Mouse (Mus musculus) kidney, embryonic 14.5 days (tissue): ENCODE data around the gene Cnih2. TPM values are rescaled to one million over a fixed set of nuclear protein-coding genes. Genes with fewer than 3 reads are reported as not detected.

Experiments
- ATAC-seq: fragments of 200-750 bp; cut with Nextera tagmentation; 2 replicates; pipeline ENCODE4 v1.8.0; 2017; ENCODE audit warnings: moderate number of reproducible peaks, mild to moderate bottlenecking, moderate TSS enrichment, moderate library complexity; ENCODE audit not compliant: low FRiP score, low TSS enrichment
- H3K27ac ChIP-seq: fragments of 300-500 bp; sonication (generic); 2 replicates; pipeline ENCODE4 v1.5.1; 2014; ENCODE audit warnings: low read depth, mild to moderate bottlenecking, low read length, moderate library complexity, mixed read lengths
- H3K27me3 ChIP-seq: fragments of 300-500 bp; sonication (generic); 2 replicates; pipeline ENCODE4 v1.6.1; 2014; ENCODE audit warnings: mild to moderate bottlenecking, low read length; ENCODE audit not compliant: control insufficient read depth, insufficient read depth
- H3K36me3 ChIP-seq: fragments of 300-500 bp; sonication (generic); 2 replicates; pipeline ENCODE4 v1.6.1; 2014; ENCODE audit warnings: low read length, mixed read lengths; ENCODE audit not compliant: control insufficient read depth, insufficient read depth
- H3K4me1 ChIP-seq: fragments of 300-500 bp; sonication (generic); 2 replicates; pipeline ENCODE4 v1.6.1; 2014; ENCODE audit warnings: low read length, mixed read lengths; ENCODE audit not compliant: control insufficient read depth, insufficient read depth
- H3K4me2 ChIP-seq: fragments of 300-500 bp; sonication (generic); replicated peaks from 2 replicates; pipeline ENCODE4 v1.6.1; 2014; ENCODE audit warnings: low read depth, mild to moderate bottlenecking, low read length
- H3K4me3 ChIP-seq: fragments of 300-500 bp; sonication (generic); 2 replicates; pipeline ENCODE4 v1.5.1; 2014; ENCODE audit warnings: mild to moderate bottlenecking, low read length
- H3K9ac ChIP-seq: fragments of 300-500 bp; sonication (generic); 2 replicates; pipeline ENCODE4 v1.6.1; 2014; ENCODE audit warnings: low read depth, mild to moderate bottlenecking, low read length, moderate library complexity
- H3K9me3 ChIP-seq: fragments of 300-500 bp; sonication (generic); 2 replicates; pipeline ENCODE4 v1.6.1; 2016; ENCODE audit warnings: low read length; ENCODE audit not compliant: control insufficient read depth
- WGBS: fragments of 180-500 bp; shearing (Covaris S2); extraction: QIAGEN DNeasy Blood & Tissue Kit; methylation state at CpG from one replicate; pipeline ENCODE4 v1.1.7; 2014; 5-methylcytosine and 5-hydroxymethylcytosine counted together
- polyA plus RNA-seq: library from polyadenylated mRNA; unstranded; fragments of >200 nt; fragmentation: Nextera tagmentation; extraction: Ambion mirVana; gene quantifications from 2 replicates; pipeline ENCODE4 v1.2.1, GENCODE M21; 2014

Gene Cnih2
- polyA plus RNA-seq, 1 experiment from 2014 or later, result 23.1 TPM

DNA sequence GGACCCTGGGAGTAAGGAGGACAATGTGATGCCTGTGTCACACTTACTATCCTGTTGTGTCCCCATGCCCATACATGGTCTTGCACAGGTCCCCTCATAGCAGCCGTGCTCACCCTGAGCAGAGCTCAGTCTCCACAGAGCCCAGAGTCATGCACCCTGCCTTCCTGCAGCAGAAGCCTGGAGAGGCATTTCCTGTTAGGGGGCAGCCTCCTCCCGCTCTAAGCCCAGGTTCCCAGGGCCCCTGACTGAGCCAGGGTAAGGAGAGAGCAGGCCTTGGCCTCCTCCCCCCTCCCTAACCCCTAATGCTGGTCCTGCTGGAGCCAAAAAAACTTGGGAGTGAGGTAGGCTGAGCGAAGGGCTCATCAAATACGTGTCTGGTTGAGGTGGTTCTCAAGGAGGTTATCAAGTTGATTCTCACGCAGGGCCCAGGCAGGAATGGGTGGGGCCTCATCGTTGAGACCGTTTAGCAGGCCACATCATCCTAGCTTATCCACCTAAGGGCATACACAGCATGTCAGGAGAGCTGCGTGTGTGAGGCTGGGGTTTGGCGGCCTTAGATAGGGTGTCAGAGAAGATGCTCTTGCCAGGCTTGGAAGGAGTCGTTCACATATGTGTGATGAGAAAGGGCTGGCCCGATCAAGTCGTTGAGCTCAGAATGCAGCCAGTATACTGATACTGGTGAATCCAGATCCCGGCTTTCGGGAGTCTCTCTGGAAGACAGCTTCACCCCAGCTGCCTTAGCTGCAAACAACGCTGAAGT is 31.1 kb downstream of the Cnih2 start:
- WGBS, result 7% methylated on average over 15 of the region's 15 CpGs
- Histone ChIP-seq H3K4me2 (peak overlapping the region; percentile 52), H3K36me3 (no peaks in the 10 kb centered on the region), H3K27me3 (peaks cover 9% of the 10 kb centered on the region), H3K9me3 (no peaks in the 10 kb centered on the region), H3K9ac (peak overlapping the region; percentile 50; the same call in 1 of the 2 replicates), H3K4me1 (peaks cover 42% of the 10 kb centered on the region), H3K27ac (peak overlapping the region; percentile 89), H3K4me3 (peak overlapping the region; percentile 46)
- ATAC-seq, result no peak

DNA sequence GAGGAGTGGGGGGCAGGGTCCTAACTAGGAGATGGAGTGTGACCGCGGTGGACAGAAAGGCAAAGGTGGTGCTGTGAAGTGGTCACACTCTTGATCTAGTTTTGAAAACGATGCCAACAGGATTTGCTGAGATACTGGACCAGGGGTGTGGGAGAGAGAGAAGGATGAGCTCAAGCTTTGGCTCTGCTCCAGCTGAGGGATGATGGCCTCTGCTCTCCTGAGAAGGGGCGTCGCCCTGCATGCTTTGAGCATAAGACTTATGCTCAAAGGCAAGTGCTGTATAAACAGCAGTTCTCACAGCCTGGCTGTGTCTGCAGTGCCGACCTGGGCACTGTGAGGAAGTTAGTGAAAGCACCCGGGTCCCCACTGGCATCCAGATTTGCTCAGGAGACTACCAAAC is 33.2 kb downstream of the Cnih2 start:
- WGBS, result 58% methylated on average over 7 of the region's 7 CpGs
- no peaks in the 10 kb centered on the region for H3K36me3 ChIP-seq
- no peak overlapping the region for H3K4me2 ChIP-seq
- peaks cover 9% of the 10 kb centered on the region for H3K27me3 ChIP-seq
- no peak overlapping the region for H3K9ac ChIP-seq
- H3K27ac ChIP-seq, result no peak overlapping the region; the same call in 1 of the 2 replicates
- no peak for ATAC-seq
- H3K9me3 ChIP-seq, result no peaks in the 10 kb centered on the region
- H3K4me1 ChIP-seq, result peaks cover 44% of the 10 kb centered on the region
- no peak overlapping the region for H3K4me3 ChIP-seq

DNA sequence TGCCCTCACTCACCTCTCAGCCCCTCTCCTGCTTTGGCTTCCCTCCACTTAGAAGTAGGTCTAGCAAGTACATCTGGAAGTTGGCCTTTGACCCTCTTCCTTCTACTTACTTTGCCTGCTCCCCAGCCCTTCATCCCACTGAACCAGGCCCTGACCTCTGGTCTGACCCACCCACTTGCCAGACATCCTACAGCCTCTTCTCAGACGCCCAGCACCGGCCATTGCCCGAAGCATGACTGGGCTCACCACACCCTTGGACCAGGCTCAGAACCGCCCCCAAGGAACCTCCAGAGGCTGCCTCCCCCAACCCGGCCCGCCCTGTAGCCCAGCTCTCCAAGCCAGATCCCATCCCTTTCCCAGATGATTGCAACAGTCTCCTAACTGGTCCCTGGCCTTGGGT is 35.9 kb downstream of the Cnih2 start:
- H3K4me3 ChIP-seq, result no peak overlapping the region
- H3K4me2 ChIP-seq, result no peak overlapping the region
- H3K36me3 ChIP-seq, result no peaks in the 10 kb centered on the region
- H3K9ac ChIP-seq, result no peak overlapping the region
- WGBS, result 55% methylated on average over 6 of the region's 6 CpGs
- H3K4me1 ChIP-seq, result peaks cover 47% of the 10 kb centered on the region
- no peaks in the 10 kb centered on the region for H3K9me3 ChIP-seq
- H3K27me3 ChIP-seq, result no peaks in the 10 kb centered on the region
- no peak for ATAC-seq
- no peak overlapping the region for H3K27ac ChIP-seq

DNA sequence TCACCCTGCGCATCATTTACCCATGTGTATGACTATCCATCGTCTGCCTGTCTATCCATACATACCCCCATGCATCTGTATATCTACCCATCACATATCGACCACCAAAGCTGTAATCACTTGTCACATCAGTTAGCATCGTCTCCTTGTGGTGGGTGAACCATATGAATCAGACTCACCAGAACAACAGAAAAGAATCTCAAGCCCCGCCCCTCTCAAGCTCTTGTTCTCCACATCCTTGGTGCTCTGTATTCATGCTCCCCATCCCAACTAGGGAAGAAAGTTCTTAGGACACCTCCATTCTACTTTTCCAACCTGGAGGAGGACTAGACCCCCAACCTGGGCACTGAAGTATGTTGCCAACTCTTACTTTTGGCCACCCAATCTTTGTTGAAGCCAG is 36.3 kb downstream of the Cnih2 start:
- no peaks in the 10 kb centered on the region for H3K36me3 ChIP-seq
- H3K27ac ChIP-seq, result no peak overlapping the region
- H3K27me3 ChIP-seq, result no peaks in the 10 kb centered on the region
- WGBS, result 89% methylated on average over 5 of the region's 5 CpGs
- no peak overlapping the region for H3K9ac ChIP-seq
- ATAC-seq, result no peak
- no peaks in the 10 kb centered on the region for H3K9me3 ChIP-seq
- H3K4me1 ChIP-seq, result peaks cover 44% of the 10 kb centered on the region
- H3K4me3 ChIP-seq, result no peak overlapping the region
- no peak overlapping the region for H3K4me2 ChIP-seq

DNA sequence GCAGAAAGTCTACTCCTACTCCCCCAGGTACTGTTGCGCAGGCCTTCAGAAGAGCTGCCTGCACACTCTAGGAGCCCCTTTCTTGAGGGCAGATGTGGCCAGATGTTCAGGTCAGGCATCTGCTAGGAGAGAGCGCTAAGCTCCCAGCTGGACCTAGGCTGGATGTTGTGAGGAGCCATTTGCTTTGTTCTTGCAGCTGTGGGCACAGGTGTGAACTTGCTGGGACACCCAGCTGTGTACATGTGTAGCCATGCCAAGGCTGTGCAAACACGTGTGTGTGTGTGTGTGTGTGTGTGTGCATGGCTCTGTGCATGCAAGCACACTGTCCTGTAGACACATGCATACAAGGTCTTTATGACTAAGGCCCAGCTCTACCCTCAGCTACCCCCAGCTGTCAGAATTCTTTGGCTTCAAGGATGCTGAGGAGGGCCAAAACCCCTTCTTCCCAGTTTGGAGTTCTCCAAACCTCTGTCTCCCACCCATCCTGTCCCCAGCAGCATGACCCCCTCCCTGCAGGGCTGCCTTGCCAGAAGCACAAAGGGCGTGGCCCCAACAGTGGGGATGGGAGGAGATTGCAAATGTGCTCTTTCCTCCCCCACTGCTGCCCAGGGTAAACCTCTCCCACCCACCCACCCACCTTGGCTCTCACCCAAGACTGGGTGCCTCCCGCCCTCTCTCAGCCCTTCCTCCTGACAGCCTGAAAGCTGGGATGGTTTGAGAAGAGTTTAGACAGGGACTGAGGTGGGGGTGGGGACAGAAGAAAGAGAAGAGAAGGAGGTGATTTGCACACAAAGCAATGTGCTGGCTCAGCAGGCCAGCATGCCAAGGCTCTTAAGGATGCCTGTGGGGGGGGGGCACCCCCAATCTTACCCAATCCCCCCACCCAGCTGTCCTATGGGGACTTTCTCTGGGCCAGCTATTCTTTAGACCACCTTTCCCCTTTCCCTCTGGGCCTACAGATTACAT is 37.7 kb downstream of the Cnih2 start:
- no peaks in the 10 kb centered on the region for H3K9me3 ChIP-seq
- no peak overlapping the region for H3K4me2 ChIP-seq
- H3K4me1 ChIP-seq, result peaks cover 50% of the 10 kb centered on the region
- ATAC-seq, result peak; percentile 5; the same call in 1 of the 2 replicates
- no peaks in the 10 kb centered on the region for H3K36me3 ChIP-seq
- no peak overlapping the region for H3K9ac ChIP-seq
- H3K4me3 ChIP-seq, result no peak overlapping the region
- peak overlapping the region; percentile 85 for H3K27ac ChIP-seq
- 27% methylated on average over 5 of the region's 5 CpGs for WGBS
- H3K27me3 ChIP-seq, result no peaks in the 10 kb centered on the region

DNA sequence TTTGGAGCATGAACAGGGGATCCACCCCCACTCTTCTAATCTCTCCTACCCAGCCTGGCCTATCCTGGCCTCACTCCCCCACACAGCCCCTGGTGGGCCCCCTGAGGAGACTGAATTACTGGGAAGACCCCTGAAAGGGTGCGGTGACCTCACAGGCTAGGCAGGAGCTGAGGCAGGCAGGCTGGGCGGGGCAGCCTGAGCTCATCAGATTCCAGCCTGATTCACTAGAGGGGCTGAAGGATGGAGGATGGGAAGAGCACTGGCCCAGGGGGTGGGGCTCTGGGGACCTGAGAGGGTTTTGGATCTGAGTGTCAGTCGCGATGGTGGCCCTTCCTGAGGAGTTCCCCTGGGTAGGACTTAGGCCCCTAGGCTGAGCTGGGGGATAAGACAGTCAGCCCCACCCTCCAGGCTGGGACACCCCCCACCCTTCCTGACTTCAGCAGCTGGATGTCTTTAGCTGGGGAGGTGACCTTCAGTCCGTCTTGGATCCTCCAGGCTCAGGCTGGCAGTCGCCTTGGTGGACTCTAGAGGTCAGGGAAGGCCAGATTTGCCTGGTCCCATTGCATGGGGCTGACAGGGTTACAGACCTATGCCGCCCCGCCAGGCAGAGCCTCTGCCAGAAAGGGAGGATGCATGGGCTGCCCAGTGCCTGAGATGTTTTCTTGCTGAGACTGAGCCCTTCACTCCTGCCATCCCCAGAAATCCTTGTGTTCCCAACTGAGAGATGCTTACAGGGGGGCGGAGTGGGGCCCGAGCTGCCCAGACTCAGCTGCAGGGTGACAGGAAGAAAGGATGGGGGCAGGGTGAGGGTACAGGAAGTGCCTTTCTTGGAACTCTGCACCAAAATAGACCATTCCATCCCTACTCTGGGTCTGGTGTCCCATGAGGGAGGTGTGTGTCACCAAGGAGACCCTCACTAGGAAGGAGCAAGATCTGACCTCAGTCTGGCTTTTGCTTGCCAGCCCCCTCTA is 39.2 kb downstream of the Cnih2 start:
- Histone ChIP-seq H3K4me3 (no peak overlapping the region), H3K4me2 (peak overlapping the region; percentile 12)

DNA sequence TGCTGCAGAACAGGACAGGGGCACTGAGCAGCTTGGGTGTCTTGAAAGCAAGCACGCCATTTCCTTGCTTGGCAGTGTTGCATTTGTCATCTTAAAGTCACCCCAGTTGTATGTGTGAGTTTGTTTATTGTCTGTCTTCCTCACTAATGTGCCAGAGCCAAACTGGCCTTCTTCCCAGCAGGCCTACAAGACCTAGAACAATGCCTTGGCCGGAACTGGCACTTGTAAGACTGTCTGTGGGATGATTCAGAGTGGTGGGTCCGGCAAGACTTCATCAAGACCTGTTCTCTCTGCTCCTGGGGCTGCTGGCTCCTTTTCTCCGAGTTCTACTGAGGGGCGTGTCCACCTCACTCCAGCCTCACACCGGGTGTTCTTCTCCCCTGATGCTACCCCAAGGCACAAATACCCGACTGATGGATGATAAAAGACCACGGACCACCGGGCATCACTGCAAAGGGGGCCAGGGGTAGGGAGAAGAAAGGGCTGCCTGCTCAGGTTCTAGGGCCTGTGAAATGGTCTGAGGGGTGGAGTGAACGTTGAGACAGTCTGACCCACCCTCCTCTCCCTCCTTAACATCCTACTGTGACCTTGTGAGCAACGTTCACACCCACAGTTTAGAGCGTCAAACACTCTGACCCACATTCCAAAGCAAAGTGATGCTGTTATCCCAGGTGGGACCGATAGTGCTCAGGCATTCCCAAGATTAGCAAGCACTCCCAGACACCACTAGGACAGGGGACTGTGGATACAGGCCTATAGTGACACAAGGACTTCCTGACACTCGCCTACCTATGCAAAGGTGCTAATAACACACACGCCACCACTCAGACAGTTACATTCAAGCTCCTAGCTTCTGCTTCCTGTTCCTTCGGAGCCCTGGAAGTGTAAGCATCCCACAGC is 40.2 kb downstream of the Cnih2 start:
- ATAC-seq, result no peak
- H3K4me2 ChIP-seq, result no peak overlapping the region

More for the DNA sequence above, 39.2 kb downstream of the Cnih2 start:
- H3K9me3 ChIP-seq, result no peaks in the 10 kb centered on the region
- H3K27ac ChIP-seq, result peak overlapping the region; percentile 85
- no peaks in the 10 kb centered on the region for H3K36me3 ChIP-seq
- ATAC-seq, result peak; percentile 48
- 10% methylated on average over 10 of the region's 10 CpGs for WGBS
- no peak overlapping the region for H3K9ac ChIP-seq
- H3K27me3 ChIP-seq, result no peaks in the 10 kb centered on the region
- H3K4me1 ChIP-seq, result peaks cover 41% of the 10 kb centered on the region

More for the DNA sequence above, 40.2 kb downstream of the Cnih2 start:
- H3K27me3 ChIP-seq, result peaks cover 6% of the 10 kb centered on the region; the same call in 1 of the 2 replicates
- WGBS, result 26% methylated on average over 16 of the region's 16 CpGs
- no peak overlapping the region for H3K9ac ChIP-seq
- no peaks in the 10 kb centered on the region for H3K36me3 ChIP-seq
- peaks cover 41% of the 10 kb centered on the region for H3K4me1 ChIP-seq
- no peak overlapping the region for H3K4me3 ChIP-seq
- peak overlapping the region; percentile 85; the same call in 1 of the 2 replicates for H3K27ac ChIP-seq
- no peaks in the 10 kb centered on the region for H3K9me3 ChIP-seq
